Mouse (Mus musculus) 3134 (cell line): ENCODE results near the gene Pik3cg.
"Not testable (repeated sequence)": the region's sequence is repeated elsewhere in the genome, so short reads cannot be mapped to it uniquely, and the experiment has no call there.

Source experiments
- DNase-seq: peaks from one replicate; pipeline ENCODE4 v3.0.0-alpha.2; 2011; ENCODE audit warnings: low spot score; ENCODE audit not compliant: insufficient read length; ENCODE audit errors: extremely low read depth

Pik3cg gene

GRCm38 (mm10) chr12:32207948-32208891, at the start of gene Pik3cg:
Gene Pik3cg, minus strand, starts transcription at chr12:32208659.
- DNase-seq, result no peak

- no peak for DNase-seq
These were observed 40.0 kb upstream of the Pik3cg start for GRCm38 (mm10) chr12:32248483-32248882.

- no peak for DNase-seq
These were observed 37.2 kb upstream of the Pik3cg start for GRCm38 (mm10) chr12:32245566-32246233.

- DNase-seq, result no peak
These were observed 35.1 kb upstream of the Pik3cg start for GRCm38 (mm10) chr12:32243586-32243985.

GRCm38 (mm10) chr12:32239134-32239533, 30.7 kb upstream of the Pik3cg start:
- DNase-seq, result not testable (repeated sequence)

GRCm38 (mm10) chr12:32238433-32238832, 30.0 kb upstream of the Pik3cg start:
- no peak for DNase-seq

- no peak for DNase-seq
These were observed 29.4 kb upstream of the Pik3cg start for GRCm38 (mm10) chr12:32237839-32238238.

- DNase-seq, result no peak
These were observed 28.7 kb upstream of the Pik3cg start for GRCm38 (mm10) chr12:32237139-32237538.

- DNase-seq, result no peak
These were observed 28.0 kb upstream of the Pik3cg start for GRCm38 (mm10) chr12:32236450-32236849.

GRCm38 (mm10) chr12:32233871-32234270, 25.4 kb upstream of the Pik3cg start:
- DNase-seq, result no peak

- DNase-seq, result no peak
These were observed 22.9 kb upstream of the Pik3cg start for GRCm38 (mm10) chr12:32231398-32231797.

GRCm38 (mm10) chr12:32223629-32224028, 15.2 kb upstream of the Pik3cg start:
- no peak for DNase-seq

- no peak for DNase-seq
These were observed 14.4 kb upstream of the Pik3cg start for GRCm38 (mm10) chr12:32222758-32223385.

GRCm38 (mm10) chr12:32220387-32220786, 11.9 kb upstream of the Pik3cg start:
- no peak for DNase-seq

GRCm38 (mm10) chr12:32215143-32215542, 6.7 kb upstream of the Pik3cg start:
- DNase-seq, result no peak

- no peak for DNase-seq
These were observed 4.2 kb upstream of the Pik3cg start for GRCm38 (mm10) chr12:32212702-32213101.

GRCm38 (mm10) chr12:32212156-32212555, 3.7 kb upstream of the Pik3cg start:
- DNase-seq, result no peak

GRCm38 (mm10) chr12:32211257-32211656, 2.8 kb upstream of the Pik3cg start:
- no peak for DNase-seq

GRCm38 (mm10) chr12:32208951-32209350, 492 bp upstream of the Pik3cg start:
- no peak for DNase-seq

GRCm38 (mm10) chr12:32207141-32207540, 1.3 kb downstream of the Pik3cg start:
- no peak for DNase-seq

- DNase-seq, result no peak
These were observed 4.8 kb downstream of the Pik3cg start for GRCm38 (mm10) chr12:32203695-32204094.
